Mouse (Mus musculus) ZHBTc4 (cell line): ENCODE measurements around the gene Lrfn4.

Source experiments
- DNase-seq: peaks from one replicate; pipeline ENCODE4 v3.0.0-alpha.2; 2011; ENCODE audit warnings: low read depth, low spot score

The Lrfn4 gene

DNA sequence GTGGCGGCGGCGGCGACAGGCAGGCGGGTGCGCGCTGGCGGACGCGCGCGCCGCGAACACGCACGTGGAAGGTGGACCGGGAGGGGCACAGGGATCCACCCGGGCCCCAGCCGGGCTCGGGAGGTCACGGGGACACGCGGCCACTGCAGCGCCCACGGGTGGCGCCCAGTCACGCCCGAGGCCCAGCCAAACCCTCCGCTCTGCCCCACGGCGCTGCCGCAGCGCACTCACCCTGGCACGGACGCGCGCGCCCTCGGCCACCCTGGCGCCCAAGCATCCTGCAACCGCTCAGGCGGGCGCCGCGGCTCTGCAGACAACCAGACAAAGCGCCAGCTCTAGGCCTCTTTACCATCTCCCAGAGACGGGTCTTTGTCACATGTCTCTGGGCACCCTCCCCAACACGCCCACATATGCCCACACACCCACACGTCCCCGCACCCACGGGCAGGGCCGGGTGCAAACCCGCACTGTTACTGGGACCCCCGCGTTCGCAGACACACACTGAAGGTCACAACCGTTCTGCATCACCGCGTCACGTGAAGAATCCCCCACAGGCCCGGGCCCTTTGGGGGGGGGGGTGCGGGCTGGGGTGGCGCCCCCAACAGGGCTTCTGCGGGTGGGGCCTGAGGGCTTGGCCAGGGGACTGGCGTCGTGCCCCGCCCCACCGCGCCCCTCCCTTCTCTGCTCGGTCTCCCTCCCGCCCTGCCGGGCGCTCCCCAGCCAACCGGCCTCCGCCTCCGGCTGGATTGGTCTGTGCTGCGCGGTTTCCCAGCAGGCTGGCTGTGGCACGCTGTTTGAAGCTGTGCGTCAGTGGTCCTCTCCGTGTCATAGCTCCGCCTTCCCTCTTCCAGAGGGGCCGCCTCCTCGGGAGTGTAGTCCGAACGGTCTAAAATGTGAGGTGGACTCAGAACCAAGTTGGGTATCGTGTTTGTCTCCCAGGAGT, at the start of gene Lrfn4:
TSS of gene Lrfn4 (minus strand) at position 517 of the 943 bp plus-strand sequence.
- DNase-seq = peak; percentile 93

DNA sequence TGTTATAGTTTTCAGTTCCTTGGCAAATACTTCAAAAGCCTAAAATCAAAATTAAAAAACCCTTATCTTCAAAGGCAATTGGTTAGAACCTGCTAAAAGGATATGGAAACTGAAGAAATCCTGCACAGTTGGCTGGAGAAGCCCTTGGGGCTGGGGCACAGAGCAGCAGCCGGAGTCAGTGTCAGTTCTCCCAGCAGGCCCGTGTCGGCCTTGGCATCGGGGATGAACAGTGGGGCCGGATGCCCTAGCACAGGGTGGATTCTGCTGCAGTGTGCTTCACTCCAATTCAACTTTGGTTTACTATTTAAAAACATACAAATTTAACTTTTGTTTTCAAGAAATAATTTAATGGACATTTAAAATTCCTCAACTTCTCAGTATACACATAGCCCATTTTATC, 42.7 kb upstream of the Lrfn4 start:
- no peak for DNase-seq

DNA sequence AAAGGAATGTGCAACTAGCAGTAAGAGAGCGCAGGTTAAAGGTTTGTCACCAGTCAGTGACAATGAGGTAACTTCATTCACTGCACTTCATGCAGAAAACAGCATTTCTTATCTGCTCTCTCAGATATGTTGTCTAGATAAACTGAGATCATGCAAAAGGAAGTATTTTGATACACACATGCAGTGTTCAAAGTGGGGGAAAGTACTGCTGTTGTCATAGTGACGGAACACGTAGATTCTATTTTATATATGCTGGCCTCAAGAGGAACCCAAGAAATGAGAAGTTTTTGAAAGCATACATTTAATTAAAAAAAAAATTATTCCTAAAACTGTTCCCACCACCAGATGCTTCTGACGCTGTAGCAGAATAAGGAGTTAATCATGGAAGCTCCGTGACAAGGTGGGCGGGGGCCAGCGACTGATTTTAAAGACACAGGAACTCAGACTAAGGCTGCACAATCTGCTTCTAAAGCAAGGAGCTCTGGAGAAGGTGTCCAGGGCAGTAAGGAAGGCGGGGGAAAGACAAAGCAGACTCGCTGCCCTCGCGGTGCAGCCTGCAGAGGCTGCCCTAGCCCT, 31.5 kb upstream of the Lrfn4 start:
- no peak for DNase-seq

DNA sequence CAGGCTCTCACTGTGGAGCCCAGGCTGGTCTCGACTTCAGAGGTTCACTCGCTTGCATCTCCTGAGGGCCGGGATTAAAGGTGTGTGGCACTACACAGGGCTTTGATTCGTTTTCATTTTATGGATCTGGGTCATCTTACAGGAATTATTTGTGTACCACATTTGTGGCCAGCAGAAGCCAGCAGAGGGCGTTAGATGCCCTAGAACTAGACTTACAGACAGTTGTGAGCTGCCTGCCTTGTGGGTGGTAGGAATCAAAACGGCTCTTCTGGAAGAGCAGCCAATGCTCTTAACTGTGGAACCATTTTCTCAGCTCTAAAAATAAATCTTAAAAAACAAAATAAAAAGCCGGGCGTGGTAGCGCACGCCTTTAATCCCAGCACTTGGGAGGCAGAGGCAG, 28.8 kb upstream of the Lrfn4 start:
- DNase-seq = peak; percentile 80

DNA sequence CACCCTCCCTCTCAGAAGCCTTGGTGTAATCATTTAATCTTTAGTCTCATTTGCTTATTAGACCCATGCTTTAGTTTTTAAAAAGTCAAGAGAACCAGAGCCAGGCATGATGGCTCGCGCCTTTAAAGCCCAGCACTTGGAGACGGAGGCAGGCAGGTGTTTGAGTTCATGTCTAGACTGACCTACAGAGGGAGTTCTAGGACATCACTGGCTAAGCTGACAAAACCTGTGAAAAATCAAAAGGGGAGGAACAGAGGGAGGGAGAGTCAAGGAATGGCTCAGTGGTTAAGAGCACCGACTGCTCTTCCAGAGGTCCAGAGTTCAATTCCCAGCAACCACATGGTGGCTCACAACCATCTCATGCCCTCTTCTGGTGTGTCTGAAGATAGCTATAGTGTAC, 20.5 kb upstream of the Lrfn4 start:
- DNase-seq = peak; percentile 53

DNA sequence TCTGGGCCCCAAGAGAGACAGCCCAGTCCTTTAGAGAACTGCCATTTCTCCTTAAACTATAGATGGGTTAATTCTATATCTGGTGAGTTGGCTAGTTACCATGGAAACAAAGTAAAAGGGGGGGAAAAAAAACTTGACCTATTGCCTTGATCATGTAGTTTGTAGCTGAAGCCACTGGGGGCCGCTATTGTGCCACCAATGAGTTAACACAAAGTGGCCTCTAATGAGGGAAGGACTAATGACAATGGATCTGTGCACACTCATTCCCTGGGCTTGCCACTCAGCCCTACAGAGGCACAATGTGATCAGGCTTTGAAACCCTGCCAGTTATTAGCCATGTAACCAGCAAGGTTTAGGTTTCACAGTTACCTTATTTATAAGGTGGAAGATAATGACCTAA, 13.4 kb upstream of the Lrfn4 start:
- DNase-seq = peak; percentile 86

DNA sequence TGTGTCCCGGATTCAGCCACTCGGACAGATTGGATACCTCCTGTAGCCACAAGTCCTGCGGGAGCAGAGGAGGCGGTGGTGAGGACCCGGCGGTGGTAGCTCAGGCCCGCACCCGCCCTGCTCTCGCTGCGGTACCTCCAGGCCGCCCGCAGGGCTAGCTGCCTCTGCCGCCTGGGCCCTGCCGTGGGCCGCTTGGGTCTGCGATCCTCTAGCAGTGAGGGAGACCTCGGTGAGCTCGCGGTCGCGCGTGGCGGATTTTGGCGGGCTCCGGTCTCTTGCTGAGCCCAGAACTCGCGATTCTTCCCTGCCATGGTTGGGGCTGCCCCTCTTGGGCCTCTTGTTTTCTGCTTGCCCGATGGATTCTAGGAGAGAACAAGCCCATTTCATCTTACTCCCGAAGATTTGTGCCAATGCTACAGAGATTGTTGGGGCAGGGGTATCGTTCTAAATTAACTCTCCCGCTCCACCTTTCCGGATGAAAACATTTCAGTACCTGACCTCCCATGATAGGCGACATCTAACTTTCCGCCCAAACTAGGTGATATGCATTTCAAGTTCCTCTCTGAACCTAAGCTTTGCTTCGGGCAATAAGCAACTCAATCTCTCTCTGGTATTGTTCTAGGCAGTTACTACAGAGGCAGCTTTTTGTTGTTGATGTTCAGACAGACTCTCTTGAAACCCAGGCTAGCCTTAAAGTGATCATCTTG, 10.5 kb upstream of the Lrfn4 start:
- DNase-seq = no peak

DNA sequence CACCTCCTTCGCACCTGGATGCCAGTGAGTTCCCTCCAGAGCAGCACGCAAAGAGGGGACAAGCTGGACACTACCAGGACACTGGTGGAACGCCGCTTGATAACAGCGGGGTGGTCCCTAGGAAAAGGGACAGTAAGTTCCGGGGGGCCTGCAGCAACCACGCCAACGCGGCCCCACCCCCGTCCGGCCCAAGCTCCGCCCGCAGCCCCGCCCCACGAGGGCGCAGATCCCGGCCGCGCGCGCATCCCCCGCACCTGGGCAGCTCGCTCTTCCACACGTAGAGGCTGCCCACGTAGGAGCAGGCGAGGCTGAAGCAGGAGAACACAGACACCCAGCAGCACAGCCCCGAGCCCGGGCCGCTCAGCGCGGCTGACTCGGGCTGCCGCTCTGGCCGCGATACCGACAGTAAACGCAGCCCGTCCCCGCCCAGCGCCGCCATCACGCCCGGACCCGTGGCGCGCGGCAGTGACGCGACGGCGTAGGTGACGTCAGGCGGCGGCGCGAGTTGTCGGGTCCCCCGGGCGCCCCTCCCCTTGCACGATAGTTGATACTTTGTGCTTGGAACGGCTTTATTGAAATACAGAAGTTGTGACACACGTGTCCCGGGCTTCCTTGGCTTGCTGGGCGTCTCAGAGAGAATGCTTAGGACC, 9.8 kb upstream of the Lrfn4 start, which contains the start of gene Rce1:
TSS of gene Rce1 (minus strand) at position 463 of the 650 bp plus-strand sequence.
- peak; percentile 94 for DNase-seq

DNA sequence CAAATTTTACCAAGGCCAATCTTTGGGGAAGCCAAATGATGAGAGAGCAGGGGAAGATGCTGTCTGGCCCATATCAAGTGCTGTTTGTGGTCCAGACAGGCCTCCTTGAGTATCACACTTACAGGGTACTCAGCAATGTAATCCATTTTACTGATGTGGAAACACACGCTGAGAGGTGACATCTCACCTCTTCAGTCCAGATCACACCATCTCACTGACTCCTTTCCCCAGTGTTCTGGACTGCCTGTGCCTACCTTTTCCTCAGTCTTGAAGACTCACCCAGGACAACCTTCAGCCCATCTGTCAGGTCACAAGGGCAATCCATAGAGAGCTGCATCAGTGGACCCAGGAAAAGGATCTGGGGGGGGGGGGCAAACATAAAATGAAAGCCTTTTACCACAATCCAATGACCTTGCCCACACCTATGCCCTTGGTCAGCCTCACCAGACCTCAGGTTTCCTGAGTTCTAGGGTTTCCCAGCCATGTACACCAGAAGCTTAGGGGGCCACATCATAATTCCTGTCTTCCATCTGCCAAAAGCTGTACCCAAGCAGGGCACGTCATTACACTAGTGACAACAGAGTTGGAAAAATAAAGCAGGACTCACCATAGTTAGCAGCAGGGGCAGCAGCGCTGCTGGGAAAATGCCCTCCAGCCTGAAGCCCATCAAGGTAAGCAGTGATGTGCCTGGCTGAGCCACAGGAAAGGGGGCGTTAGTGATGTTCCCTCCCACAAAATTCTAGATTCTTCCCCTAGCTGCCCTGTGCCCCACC, 9.1 kb upstream of the Lrfn4 start:
- DNase-seq = no peak

DNA sequence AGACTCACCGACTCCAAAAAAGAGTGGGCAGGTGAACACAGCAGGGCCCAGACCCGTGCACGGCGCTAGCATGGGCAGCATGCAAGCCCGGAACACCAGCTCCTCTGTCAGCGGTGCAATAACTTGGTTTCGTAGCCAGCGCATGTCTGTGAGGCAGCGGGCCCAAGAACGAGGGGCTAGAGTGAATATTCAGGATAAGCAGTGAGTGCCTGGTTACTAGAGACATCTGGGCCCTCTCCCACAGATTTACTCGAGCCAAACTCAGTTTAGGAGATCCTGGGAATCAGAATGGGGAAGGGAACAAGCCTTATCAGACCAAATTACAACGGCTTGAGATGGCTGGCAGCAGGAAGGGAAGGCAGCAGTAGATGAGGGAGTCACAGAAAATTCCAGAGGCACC, 8.5 kb upstream of the Lrfn4 start:
- no peak for DNase-seq

DNA sequence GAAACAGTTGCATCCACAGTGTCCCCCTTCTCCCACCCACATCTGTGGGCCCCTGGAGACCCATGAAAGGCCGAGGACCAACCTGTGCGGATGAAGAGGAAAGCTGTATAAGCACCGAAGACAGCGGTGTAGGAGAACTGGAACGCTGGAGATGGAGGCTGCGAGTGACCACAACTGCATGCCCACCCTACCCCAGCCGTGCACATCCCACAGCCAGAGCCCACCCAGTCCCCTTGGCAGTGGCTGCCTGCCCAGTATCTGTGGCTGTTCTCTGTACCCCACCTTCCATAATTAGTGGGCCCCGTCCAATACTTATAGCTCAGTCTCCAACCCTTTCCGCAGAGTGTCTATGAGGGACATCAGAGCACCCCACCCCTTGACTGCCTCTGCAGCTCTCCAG, 8.0 kb upstream of the Lrfn4 start:
- no peak for DNase-seq

DNA sequence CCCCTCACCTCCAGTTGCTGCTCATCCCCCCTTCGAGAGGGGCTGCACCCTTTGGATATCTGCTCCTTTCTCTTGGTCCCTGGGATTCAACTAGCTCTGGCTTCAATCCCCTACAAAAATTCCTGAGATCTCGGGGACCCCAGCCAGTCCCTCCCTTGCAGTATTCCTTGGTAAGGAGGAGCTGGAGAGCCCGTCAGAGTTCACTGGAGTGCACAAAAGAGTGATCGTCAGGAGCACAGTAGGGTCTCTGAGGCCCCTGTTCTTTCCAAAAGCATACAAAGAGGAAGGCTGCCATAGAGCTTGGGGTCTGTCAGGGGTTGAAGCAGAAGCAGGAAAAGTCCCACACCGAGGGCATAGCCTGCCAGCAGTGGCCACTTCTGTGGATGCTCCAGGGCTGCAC, 7.3 kb upstream of the Lrfn4 start:
- no peak for DNase-seq

DNA sequence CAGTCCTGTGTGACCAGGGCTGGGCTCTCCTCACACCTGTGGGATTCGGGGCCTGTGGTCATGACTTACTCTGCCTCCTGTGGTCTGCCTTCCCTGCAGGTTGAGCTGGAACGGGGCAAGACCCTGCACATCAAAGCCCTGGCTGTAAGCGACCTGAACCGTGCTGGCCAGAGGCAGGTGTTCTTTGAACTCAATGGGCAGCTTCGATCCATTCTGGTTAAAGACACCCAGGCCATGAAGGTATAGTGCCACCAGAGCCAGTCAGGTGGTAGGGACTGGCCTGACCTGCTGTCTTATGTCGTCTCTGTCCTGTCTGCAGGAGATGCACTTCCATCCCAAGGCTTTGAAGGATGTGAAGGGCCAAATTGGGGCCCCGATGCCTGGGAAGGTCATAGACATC, 5.3 kb upstream of the Lrfn4 start:
- DNase-seq = no peak

DNA sequence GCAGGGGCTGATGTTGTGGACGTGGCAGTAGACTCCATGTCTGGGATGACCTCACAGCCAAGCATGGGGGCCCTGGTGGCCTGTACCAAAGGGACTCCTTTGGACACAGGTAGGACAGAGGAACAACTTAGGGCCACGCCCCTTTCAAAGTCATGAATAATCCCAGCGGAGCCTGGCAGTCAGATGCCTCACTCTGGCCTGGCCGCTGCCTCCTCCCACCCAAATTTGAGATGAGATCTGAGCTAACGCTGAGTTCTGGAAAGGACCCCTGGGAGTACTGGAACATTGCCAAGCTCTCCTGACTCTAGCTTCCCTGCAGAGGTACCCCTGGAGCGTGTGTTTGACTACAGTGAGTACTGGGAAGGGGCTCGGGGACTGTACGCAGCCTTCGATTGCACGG, 4.0 kb upstream of the Lrfn4 start:
- DNase-seq = no peak

DNA sequence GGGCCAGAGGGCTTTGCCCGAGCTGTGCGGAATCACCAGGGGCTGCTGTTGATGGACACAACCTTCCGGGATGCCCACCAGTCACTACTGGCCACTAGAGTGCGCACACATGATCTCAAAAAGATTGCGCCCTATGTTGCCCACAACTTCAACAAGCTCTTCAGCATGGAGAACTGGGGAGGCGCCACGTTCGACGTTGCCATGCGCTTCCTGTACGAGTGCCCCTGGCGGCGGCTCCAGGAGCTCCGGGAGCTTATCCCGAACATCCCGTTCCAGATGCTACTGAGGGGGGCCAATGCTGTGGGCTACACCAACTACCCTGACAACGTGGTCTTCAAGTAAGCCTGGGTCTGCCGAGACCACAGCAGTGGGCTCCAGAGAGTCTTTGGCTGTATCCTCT, 2.7 kb upstream of the Lrfn4 start:
- DNase-seq = peak; percentile 74

DNA sequence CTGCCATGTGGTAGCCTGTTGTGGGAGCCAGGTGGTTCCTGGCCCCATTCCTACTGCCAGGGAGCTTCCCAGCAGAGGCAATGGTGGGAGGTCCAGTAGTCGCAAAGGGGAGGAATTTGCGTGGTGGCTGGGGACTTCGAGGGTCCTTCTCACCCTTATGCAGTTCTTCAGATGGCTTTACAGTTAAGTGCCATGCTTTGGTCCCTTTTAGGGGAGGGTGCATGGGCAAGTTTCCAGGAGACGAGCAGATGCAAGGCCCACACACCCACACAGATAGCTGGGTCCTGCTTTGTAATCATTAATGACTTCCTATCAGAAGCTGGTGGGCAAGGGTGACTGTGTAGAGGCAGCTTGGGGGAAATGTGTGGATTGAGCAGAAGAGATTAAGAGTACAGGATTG, 1.1 kb upstream of the Lrfn4 start:
- no peak for DNase-seq

DNA sequence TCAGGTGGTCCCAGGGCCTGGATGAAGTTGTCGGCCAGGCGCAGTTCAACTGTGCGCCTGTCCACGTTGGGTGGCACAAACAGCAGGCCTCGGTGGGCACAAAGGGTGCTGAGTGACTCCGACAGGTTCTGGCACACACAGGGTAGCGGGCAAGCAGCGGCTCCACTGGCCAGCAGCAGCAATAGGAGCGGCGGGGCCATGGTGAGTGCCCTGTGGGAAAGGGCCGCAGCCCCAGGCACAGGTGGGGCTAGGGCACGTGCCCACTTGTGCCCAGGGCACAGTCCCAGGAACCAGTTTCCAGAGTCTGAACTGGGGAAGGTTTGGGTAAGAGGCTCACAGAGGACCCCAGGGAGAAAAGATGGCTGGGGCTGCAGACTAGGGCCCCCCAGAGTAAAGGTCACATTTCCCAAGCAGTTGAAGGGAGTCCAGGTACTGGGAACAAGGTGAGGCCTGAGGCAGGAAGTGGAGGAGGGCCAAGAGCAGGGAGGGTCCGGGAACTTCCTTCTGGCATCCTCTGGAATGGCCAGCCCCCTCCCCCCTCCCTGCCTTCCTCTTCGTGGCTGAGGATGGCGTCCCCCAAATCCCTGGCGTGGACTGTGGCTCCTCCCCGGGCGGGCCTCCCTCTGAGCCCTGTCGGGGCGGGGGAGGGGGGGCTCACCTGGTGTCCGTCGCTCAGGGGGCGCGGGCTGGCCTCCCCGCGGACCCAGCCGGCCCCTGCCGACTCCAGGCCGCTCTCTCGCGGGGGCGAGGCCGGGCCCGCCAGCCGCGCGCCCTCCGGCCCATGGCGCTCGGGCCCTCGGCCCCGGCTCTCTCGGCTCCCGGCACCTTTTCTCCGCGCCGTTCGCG, 939 bp downstream of the Lrfn4 start:
- peak; percentile 57 for DNase-seq

DNA sequence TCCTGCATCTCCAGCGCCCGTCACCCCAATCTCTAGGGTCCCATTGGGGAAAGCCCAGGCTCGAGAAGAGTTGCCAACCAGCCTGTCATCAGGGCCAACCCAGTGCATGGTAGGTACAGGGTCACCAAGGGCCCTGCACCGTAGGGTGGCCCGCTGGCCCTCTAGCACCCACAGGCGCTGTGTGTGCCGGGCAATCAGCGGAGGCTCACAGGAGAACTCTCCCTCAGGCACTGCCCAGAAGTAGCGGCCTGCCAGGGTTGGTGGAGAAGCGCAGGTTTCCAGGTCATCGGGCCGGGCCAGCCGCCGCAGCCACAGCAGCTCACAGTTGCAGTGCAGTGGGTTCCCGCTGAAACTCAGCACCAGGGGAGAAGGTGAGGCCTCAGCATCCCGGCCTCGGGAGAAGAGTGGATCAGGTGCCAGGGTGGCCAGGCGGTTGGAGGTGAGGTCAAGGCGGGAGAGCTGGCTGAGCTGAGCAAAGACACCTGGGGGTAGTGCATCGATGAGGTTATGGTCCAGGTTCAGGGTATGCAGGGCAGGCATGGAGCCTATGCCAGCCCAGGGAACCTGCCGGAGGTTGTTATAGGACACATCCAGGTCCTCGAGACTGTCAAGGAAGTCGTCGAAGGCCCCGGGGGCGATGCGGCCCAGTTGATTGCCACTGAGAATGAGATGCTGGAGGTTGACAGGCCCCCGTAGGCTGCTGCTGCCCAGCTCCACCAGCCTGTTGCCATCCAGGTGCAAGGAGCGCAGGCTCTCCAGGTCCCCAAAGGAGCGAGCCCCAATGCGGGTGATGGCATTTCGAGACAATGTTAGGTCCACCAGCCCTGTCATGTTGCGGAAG, 1.8 kb downstream of the Lrfn4 start:
- DNase-seq = peak; percentile 23

DNA sequence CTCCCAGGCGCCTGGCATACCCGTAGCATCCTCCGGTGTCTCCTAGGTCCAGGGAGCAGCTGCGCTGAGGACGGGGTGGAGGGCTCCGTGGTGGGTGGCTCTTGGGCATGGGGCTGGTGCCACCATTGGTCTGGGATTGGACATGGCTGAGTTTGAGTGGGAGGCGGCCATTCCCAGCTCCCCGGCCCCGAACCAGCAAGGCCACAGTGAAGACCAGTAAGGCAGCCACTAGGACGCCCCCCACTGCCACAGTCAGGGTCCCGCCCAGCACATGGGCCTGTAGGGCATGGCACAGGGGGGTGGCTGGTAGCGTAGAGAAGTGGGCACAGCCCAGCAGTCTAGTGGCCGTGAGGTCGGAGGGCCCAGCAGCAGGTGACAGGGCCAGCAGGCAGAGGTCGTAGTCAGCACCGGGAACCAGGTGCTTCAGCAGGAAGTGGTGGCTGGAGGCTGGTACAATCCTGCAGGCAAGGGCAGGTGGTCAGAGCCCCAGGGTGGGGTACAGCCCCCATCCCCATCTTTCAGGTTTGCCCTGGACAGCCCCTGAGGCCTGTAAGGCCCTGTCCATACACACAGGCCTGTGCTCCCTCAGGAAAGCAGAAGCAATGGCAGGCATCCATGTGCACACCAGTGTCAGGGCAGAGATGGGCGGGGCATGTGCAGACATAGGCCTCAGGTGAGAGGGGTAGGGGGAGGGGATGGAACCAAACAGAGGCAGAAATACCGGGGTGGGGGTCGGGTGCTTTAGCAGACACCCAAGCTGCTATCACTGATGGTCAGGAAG, 3.1 kb downstream of the Lrfn4 start:
- DNase-seq = no peak
